Mouse (Mus musculus) cerebellum, adult 8-10 months (tissue): ENCODE measurements around the gene Tomm20l.
A peak's percentile ranks its signal among the peaks of the same experiment; 100 is the strongest.
"Not testable (repeated sequence)": the region's sequence is repeated elsewhere in the genome, so short reads cannot be mapped to it uniquely, and the experiment has no call there.

Experiments used
- DNase-seq: peaks from one replicate; pipeline ENCODE4 v3.0.0; 2022

Tomm20l gene

DNA sequence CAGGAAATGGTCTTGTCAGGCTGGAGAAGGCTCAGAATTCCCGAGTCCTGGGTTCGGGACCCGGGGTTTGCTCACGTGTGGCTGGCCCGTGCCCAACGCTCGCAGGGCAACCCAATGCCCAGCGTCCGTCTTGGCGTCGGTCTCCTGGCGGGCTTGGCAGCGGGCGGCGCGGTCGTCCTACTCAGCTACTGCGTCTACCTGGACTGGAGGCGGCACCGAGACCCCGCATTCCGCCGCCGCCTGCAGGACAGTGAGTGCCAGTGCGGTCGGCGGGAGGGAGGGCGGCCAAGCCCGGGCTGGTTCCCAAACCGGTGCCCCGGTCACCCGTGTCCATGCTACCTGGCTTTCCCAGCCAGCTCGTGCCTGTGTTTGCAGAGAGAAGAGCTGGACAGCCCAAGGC lies at the start of gene Tomm20l:
Gene Tomm20l, plus strand, starts transcription at position 98 of the 400 bp plus-strand sequence.
- peak; percentile 34 for DNase-seq

DNA sequence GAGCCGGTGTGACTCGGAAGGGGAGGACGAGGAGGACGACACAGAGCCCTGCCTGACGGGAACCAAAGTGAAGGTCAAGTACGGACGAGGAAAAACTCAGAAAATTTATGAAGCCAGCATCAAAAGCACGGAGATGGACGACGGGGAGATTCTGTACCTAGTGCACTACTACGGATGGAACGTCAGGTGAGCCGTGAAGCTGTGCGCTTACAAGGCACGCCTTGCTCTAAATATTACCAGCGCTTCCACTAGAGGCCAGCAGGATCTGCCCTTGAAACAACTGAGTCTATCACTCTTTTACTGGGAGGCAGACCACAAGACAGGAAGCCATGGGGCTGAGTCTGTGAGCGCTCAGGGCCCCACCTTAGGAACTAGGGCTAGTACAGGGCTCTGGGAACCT lies 41.4 kb upstream of the Tomm20l start:
- no peak for DNase-seq

DNA sequence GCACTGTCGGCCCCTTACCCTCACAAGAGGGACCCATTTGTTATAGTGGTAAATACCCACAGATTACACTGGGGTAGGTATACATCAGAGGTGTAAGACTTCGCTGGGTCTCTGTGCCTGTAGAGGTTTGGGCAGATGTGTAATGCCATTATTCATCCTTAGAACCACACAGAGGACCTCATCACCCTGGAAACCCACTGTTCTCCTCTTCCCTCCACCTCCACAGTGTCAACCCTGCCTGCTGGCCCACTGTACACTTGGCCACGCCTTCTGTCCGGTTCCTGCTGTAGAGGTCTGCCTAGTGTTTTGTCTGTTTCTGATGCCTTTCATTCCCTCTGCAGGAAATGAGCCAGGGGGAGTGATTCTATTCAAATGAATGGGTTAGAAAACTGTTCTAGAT lies 39.2 kb upstream of the Tomm20l start:
- no peak for DNase-seq

DNA sequence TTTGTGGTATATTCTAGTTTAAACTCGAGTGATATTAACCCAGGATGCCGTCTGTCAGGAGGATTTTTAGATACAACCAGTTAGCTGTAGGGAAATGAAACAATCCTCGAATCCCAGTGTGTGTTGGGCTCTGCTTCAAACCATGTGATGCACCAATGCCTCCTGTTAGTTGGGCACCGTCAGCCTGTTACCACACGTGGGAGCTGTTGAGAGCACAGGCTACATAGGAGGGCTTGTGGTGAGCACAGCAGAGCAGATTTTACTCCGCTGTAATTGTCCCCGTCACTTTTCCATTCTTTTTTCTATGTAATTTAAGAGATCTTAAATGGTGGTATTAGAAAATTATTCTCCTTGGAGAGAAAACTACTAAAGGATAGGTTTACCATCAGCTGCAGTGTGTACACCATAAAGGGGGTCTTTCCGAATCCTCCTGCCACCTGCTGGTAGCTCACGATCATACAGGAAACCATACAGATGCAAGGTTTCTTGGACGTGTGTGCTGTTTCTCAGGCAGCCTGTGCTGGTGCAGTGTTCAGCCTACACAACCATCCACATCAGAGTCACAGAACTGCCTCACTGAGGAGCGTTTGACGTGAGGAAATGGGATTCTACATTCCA lies 38.0 kb upstream of the Tomm20l start:
- DNase-seq: no peak

DNA sequence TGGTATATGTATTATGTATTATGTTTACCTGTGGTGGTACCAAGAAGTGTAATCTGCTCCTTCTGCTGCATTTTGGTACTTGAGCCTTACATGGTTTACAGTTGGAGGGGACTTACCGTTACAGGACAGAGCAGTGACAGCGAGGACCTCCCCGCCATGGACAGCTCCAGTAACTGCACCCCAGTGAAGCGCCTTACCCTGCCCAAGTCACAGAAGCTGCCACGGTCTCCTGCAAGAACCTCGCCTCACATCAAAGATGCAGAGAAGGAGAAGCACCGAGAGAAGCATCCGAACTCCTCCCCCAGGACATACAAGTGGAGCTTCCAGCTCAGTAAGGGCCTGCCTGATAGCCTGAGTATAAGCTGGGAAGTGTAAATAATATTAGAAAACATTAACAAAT lies 24.9 kb upstream of the Tomm20l start:
- DNase-seq: no peak

DNA sequence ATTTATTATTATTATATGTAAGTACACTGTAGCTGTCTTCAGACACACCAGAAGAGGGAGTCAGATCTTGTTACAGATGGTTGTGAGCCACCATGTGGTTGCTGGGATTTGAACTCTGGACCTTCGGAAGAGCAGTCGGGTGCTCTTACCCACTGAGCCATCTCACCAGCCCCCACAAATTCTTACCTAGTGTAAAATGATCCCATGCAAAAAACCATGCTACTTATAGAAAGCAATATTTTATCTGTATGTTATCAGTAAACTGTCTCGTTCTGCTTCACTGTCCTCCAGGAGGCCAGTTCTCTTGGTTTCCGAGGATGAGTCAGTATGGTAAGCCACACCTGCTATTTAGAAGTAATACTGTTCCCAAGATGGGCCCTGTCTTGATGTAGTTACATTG lies 7.0 kb upstream of the Tomm20l start:
- not testable (repeated sequence) for DNase-seq

DNA sequence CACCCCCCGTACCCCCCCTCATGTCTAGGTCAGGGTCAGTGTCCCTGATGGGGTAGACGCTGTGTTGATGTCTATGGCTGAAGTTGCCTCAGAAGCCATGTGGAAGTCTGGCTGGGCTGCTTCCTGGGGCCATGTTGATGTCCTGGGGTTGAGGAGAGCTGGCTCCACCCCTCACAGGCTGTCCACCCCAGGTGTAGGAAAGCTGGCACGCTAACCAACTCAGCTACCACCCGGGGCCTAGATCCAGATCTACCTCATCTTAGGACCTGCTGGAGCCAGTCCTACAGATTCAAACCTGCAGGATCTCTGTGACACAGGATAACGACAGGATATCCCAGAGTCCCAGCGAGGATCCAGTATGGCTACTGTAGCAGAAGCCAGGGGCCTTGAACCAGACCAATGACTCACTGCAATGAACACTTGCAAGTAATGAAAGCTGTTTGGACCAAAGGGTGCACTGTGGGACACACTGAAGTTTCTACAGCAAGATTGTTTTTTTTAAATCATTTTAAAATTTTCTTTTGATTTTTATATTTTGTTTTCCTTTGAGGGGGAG lies 3.9 kb upstream of the Tomm20l start:
- DNase-seq: no peak

DNA sequence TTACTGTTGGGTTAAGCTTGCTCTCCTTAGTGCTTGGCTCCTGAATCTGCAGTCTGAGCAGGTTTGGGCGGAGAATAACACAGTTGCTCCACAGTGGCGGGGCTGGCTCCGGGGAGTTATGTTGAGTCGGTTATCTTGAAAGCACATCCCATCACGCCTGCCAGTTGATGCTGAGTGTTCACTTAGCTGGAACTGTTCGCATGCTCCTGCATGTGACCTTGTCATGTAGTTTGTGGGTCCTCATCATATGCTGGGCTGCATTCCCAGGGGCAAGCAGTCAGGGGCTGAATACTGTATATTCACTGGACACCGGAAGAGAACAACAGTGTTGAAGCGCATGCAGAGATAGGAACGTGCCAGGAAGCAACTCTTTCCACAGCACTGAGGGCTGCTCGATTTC lies 1.8 kb downstream of the Tomm20l start:
- DNase-seq: no peak

DNA sequence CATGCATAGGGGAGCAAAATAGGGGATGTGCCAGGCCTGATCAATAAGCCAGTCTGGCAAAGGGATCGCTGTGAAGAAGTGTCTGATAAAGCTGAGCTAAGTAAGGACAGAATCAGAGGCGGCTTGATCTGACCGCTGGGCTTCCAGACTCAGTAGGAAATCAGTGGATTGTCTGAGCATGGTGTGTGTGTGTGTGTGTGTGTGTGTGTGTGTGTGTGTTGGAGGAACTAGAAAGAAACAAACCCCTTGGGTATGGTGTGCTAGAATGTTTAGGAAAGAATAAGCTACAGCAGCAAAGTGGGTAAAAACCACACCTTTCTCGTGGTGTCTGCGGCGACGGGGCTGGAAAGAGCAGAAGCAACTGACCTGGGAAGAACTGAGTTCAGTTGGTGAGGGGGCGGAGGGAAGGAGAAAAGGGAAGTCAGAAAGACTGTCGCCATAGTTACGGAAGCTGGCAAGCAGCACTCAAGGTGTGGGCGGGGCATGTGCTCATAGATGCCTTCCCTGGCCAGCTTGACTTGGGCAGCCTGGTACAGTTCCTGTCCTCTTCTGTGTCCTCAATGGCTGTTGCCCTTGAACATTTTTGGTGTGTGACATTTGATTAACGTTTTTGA lies 2.6 kb downstream of the Tomm20l start:
- no peak for DNase-seq

DNA sequence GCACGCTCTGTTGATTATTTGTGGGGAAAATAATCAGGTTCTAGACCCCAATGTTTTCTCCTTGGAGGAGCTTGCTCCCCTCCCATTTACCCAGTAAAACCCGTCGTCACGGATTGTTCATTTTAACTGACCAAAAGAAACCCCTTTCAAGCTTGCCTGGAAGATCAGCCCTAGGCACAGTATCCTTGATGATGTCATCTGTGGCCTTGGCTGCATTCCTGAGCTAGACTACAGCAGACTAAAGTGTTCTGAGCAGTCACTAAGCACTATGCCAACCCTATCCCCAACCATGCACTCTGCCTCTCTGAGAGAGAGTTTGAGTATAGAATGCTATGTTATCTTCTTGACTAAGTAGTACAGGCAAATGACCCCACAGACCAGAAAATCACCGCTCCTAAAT lies 5.2 kb downstream of the Tomm20l start:
- DNase-seq: no peak

DNA sequence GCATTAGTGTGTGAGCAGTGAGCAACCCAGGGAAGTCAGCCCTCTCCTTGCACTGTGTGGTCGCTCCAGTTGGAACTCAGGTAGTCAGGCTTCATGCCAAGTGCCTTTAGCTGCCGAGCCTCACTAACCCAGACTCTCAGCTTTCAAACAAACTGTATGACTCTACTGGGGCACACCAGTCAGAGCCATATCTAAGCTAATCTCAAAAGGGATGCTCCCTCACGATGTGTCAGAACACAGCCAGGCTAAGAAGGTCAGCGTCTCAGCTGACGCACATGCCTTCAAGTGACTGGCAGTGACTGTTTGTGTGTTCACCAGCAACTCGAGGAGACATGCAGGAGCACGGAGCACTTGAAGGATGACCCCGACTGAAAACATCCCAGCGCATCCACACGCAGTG lies 11.5 kb downstream of the Tomm20l start:
- no peak for DNase-seq

DNA sequence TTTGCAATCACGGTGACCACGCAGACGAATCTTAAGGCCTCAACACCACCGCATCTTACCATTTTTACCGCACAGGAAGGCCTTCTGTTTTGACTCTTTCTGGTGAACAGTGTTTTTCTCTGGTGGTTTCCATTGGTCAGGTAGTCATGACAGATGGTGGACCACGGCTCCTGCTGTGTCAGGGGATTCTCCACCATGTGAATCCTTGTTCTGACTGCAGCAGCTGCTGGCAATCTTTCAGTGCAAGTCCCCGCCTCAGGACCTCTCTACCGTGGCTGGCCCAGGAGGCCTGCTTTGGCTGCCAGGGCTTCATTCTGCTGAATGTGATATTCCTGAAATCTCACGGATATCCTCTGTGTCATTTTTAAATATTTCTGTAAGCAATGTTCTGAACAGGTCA lies 12.1 kb downstream of the Tomm20l start:
- peak; percentile 85 for DNase-seq

DNA sequence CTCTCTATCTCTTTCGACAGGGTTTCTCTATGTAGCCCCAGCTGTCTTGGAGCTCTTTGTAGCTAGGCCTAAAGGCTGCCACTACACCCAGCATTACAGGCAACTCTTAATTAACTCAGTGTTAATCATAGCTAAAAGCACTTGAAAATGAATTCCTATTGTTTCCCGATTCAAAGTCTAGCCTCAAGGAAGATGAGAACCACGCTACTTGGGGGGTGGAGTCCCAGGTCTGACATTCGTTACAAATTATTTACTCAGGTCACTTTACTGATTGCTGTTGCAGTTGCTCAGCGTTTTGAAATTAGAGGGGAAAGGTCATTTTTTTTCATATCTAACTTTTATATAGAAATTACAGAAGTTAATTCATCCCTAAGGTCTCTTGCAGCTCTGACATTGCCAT lies 24.4 kb downstream of the Tomm20l start:
- DNase-seq: no peak

DNA sequence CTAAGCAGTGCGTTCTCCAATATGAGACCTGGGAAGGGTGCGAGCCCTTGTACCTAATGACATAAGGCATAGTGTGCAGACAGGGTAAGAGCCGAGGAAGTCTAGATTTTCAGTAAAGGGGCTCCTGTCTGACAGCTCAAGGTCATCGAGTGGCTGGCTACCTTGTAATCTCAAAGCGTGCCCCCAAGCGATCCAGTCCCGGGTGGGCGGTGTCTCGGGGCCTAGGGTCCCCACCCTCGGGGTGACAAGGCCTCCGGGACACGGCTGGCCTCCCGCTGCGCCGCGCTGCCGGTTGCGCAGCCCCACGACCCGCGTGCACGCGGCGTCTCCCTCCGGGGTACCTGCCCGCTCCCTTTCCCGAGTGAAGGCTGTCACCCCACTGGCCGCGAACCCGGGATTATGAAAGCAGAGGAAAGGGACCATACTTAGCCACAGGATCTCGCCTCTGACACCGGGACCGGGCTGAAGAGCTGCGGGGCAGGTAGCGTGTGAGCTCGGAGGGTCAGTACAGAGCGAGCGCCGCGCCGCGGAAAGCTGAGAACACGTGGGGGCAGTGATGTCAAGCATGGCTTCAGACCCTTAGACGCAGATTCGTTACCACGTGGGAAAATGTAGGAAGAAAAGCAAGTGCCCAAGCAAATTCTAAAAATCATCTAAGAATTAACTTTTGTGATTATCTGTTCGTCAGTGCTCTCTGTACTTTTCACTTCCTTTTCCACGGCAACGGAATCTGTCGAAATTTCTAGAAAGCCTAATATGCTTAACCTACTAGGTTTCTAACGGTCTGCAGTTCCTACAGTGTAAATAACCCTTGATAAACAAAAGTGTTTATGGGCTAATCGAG lies 25.1 kb downstream of the Tomm20l start, which contains the start of the genes Timm9 and 2700049A03Rik:
Gene Timm9, minus strand, starts transcription at position 555 of the 844 bp plus-strand sequence.
Gene 2700049A03Rik, plus strand, starts transcription at position 719 of the 844 bp plus-strand sequence.
- DNase-seq: peak; percentile 86

DNA sequence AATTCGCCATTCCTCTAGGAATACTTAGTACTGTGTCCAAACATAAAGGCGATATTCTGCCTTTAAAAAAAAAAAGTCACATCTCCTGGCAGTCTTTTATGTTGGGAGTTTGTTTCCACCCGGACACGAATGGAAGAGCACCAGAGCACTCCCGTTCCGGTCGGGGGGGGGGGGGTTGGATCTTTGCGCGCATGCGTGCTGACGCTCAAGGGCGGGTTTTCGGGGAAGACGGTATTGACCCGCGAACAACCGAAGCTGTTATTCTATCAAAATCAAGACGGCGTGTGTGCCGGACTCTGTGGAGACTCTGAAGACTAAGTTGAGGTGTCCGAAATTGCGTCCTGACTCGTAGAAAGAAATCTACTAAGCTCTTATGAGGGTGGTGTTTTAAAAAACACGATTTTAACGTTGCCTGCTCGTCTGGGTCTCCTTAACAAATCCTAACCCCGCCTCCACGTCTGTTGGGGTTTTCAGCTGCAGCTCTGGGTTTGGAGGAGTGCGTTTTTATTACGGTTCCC lies 25.8 kb downstream of the Tomm20l start:
- DNase-seq: peak; percentile 81

DNA sequence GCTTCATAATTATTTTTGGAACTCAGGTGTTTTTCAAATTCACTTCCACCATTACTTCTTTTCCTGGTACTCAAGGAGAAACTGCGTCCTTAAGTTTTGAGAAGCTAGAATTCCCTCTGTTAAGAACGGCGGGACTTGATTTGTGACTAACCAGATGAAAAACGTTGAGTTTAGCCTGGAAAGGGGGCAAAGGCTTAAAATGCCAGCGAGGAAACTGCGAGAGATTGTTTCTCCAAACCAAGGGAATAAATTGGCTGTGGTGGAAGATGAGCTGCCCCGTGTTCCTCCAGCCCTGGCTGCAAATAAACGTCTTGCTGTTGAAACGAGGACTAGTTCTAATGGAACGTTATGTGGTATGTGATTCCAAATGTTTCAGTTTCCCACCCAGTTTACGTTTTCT lies 26.5 kb downstream of the Tomm20l start:
- no peak for DNase-seq

DNA sequence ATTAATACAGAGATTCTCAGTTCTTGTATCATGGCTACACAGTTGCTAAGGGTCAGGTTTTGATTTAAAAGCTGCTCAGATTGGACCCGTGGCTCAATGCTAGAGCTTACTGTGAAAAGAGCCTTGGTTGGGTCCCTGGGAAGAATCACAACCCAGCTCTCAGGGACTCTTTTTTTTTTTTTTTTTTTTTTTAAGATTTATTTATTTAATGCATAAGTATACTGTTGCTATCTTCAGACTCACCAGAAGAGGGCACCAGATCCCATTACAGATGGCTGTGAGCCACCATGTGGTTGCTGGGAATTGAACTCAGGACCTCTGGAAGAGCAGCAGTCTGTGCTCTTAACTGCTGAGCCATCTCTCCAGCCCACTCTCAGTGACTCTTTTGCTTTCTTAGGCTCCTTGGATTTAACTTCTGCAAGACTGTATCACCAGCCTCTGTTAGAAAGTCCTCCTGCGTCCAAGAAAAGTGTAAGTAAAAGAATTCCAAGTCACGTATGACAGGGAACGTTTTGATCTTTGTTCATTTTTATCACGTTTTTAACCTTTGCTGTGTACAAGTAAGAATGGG lies 28.1 kb downstream of the Tomm20l start:
- DNase-seq: no peak

DNA sequence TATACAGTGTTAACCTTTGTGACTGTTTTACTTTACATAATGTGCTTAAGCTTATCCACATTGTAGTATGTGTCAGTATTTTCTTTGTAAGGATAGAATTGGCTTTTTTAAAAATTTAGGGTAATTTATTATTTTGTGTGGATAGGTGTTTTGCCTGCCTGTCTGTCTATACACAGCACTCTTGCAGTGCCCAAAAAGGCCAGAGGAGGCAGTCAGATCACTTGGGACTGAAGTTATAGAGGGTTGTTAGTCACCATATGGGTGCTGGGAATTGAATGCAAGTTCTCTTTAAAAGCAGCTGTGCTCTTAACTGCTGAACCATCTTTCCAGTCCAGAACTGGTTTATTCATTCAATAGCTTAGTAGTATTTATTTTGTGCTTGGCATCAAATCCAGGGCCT lies 30.0 kb downstream of the Tomm20l start:
- no peak for DNase-seq

DNA sequence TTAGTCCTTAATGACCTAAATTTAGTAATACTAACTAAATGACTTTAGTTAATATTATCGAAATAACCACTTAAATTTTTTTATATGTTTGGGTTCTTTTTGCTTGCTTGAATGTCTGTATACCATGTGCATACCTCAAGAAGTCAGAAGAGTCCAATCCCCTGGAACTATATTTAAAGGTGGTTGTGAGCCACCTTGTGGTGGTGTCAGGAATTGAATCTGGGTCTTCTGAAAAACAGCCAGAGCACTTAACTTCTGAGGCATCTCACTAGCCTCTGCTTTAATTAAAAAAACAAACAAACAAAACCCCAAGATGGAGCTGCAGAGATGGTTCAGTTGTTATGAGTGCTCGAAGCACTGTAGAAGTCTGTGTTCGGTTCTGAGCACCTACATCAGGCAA lies 36.4 kb downstream of the Tomm20l start:
- peak; percentile 53 for DNase-seq

DNA sequence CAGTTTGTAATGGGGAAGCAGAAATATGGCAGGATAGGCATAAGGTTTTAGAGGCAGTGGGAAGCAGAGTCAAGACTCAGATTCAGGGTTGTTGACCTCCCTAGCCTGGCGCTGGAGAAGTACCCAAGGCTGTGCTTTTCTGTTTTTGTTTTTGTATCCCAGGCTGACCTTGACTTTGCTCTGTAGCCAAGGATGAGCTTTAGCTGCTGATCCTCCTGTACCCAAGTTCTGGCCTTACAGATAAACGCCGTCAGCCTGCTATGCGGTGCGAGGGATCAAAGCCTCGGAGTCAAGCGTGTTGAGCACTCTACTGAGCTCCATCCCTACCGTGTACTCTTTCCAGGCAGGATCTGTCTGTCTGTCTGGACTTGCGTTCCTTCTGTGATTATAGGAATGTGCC lies 37.6 kb downstream of the Tomm20l start:
- no peak for DNase-seq

DNA sequence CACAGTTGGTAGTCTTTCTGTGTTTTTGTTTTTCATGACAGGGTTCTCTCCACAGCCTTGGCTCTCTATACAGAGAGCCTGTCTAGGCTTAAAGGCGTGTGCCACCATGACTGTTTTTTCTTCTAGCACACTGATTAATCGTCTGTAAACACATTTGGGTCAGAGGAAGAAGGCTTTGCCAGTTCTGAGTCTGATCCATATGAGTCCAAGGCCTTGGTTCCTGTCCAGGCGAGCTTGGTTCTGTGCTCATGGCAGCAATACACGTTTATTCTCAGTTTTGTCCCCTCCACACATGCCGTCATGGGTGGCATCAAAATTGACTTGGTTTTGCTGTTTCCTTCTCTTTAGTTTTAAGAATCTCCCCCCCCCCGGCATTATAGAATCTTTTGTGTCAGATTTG lies 38.2 kb downstream of the Tomm20l start:
- DNase-seq: no peak

DNA sequence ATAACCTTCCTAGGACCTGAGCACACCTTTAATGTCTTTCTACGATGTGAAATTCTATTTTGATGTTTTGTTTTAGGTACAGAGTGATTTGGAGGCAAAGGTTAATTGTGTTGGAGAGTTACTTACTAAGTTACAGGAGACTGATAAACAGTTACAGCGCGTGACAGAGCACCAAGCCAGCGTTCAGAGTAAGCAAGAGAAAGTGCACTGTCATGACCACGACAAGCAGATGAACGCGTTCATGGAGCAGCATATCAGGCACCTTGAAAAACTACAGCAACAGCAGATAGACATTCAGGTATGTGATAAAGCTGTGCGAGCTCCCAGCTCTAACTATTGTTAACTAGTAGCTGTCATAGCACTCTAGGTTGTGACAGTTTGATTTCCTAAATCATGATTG lies 38.9 kb downstream of the Tomm20l start:
- no peak for DNase-seq

DNA sequence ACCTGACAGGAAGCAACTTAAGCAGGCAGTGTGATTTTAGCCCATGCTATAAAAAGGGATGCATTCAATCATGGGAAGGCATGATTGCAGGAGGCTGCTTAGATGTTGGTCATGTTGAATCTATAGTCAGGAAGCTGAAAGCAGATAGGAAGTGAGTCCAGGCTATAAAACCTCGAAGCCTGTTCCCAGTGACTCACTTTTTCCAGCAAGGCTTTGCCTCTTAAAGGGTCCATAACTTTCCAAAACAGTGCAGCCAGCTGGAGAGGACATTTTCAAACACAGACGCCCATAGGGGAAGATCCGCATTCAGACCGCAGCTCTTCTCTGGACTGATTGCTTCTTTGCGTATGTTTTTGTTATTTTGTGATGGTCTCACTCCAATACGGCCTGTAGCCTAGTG lies 43.8 kb downstream of the Tomm20l start:
- DNase-seq: no peak
